ENCODE assay signal across 24 mouse cellular contexts in genomic region chr19:45610823-45611222, GRCm38 (mm10). TPM values are rescaled to one million over a fixed set of nuclear protein-coding genes. Genes with fewer than 3 reads are reported as not detected.
DNase-seq lines count a peak whose midpoint lies in the region; ATAC-seq and TF ChIP-seq lines count a peak whose summit lies in the region.
"Had no signal": no experiment of that assay in that cellular context is flagged by ENCODE, and none has a peak within 500 bp of the region (broad histone marks: within the 10 kb centered on the region; RNA-seq: fewer than 3 reads in every experiment).

No protein-coding gene starts in this region.

- 84% methylated on average over 5 of the region's 5 CpGs for WGBS in midbrain, postnatal 0 days
- WGBS in midbrain, embryonic 10.5 days: 85% methylated on average over 5 of the region's 5 CpGs
- WGBS in cerebellum, adult 2 months: 14% methylated on average over 5 of the region's 5 CpGs
- 83% methylated on average over 5 of the region's 5 CpGs for WGBS in forebrain, embryonic 15.5 days

- H3K36me3 ChIP-seq in midbrain, postnatal 0 days (ENCODE audit: insufficient read depth, low read length): peaks cover 3% of the 10 kb centered on the region
- H3K36me3 ChIP-seq in midbrain, embryonic 10.5 days: no peaks in the 10 kb centered on the region
- no peaks in the 10 kb centered on the region for H3K36me3 ChIP-seq in forebrain, embryonic 15.5 days
- H3K36me3 ChIP-seq: heart, embryonic 15.5 days; limb, embryonic 12.5 days; lung, embryonic 15.5 days; midbrain, embryonic 13.5 days; neural tube, embryonic 15.5 days; stomach, embryonic 15.5 days had no signal

- peaks cover 7% of the 10 kb centered on the region for H3K4me1 ChIP-seq in midbrain, postnatal 0 days (ENCODE audit: insufficient read depth, low read length)
- H3K4me1 ChIP-seq in midbrain, embryonic 10.5 days: peaks cover 46% of the 10 kb centered on the region
- H3K4me1 ChIP-seq in cerebellum, adult 2 months (ENCODE audit: control insufficient read depth, insufficient read depth, low read length): peaks cover 19% of the 10 kb centered on the region
- H3K4me1 ChIP-seq in forebrain, embryonic 15.5 days: peaks cover 32% of the 10 kb centered on the region

- H3K9me3 ChIP-seq in midbrain, postnatal 0 days (ENCODE audit: low read length): no peaks in the 10 kb centered on the region
- H3K9me3 ChIP-seq in midbrain, embryonic 10.5 days (replicated peaks): no peaks in the 10 kb centered on the region
- H3K9me3 ChIP-seq in forebrain, embryonic 15.5 days: no peaks in the 10 kb centered on the region
- H3K9me3 ChIP-seq: forebrain, embryonic 13.5 days; heart, embryonic 15.5 days; limb, embryonic 12.5 days; lung, embryonic 15.5 days; megakaryocyte, embryonic 14.5 days; midbrain, embryonic 13.5 days; neural tube, embryonic 15.5 days; stomach, embryonic 15.5 days had no signal

- intact Hi-C loops in left cerebral cortex, adult 2 months (cut with DNase I): no loop called here

- no peak overlapping the region for H3K4me2 ChIP-seq in midbrain, postnatal 0 days (ENCODE audit: low read depth, low read length, poor library complexity, severe bottlenecking)
- no peak overlapping the region for H3K4me2 ChIP-seq in forebrain, embryonic 15.5 days (replicated peaks)
- H3K4me2 ChIP-seq: forebrain, embryonic 13.5 days; heart, embryonic 15.5 days; limb, embryonic 12.5 days; lung, embryonic 15.5 days; midbrain, embryonic 13.5 days; neural tube, embryonic 15.5 days; stomach, embryonic 15.5 days had no signal

- H3K27ac ChIP-seq in midbrain, postnatal 0 days (ENCODE audit: low read depth, low read length): no peak overlapping the region
- H3K27ac ChIP-seq in midbrain, embryonic 10.5 days (replicated peaks): no peak overlapping the region
- no peak overlapping the region for H3K27ac ChIP-seq in cerebellum, adult 2 months (ENCODE audit: insufficient read depth, low read length)
- no peak overlapping the region for H3K27ac ChIP-seq in forebrain, embryonic 15.5 days (replicated peaks)
- H3K27ac ChIP-seq in left cerebral cortex, adult 2 months: no peak overlapping the region
- H3K27ac ChIP-seq: forebrain, embryonic 13.5 days; heart, embryonic 15.5 days; kidney, postnatal 0 days; limb, embryonic 12.5 days; lung, embryonic 15.5 days; midbrain, embryonic 13.5 days; neural tube, embryonic 15.5 days; stomach, embryonic 15.5 days had no signal

- H3K9ac ChIP-seq in midbrain, postnatal 0 days (replicated peaks; ENCODE audit: low read length, poor library complexity, severe bottlenecking): no peak overlapping the region
- H3K9ac ChIP-seq in forebrain, embryonic 15.5 days (replicated peaks): no peak overlapping the region
- H3K9ac ChIP-seq: forebrain, embryonic 13.5 days; heart, embryonic 15.5 days; limb, embryonic 12.5 days; lung, embryonic 15.5 days; midbrain, embryonic 13.5 days; neural tube, embryonic 15.5 days; stomach, embryonic 15.5 days had no signal

- TF ChIP-seq CTCF in midbrain, postnatal 0 days (IDR thresholded peaks at IDR 0.05): no peak
- no peak for TF ChIP-seq CTCF in cerebellum, adult 2 months (IDR thresholded peaks at IDR 0.05; ENCODE audit: borderline replicate concordance, insufficient read depth, low read depth, low read length)
- TF ChIP-seq CTCF in left cerebral cortex, adult 2 months (IDR thresholded peaks at IDR 0.05): no peak

- no peak for TF ChIP-seq POLR2A in cerebellum, adult 2 months (IDR thresholded peaks at IDR 0.05; ENCODE audit: borderline replicate concordance, insufficient read depth, low read length)

- peak; percentile 33 for DNase-seq in midbrain, postnatal 0 days (ENCODE audit: low spot score)
- DNase-seq in midbrain, embryonic 10.5 days (ENCODE audit: low spot score): no peak
- DNase-seq in cerebellum, adult 2 months: peak; percentile 39 to 65
- peak; percentile 44 to 49 for DNase-seq in cerebellum, postnatal 14 days
- DNase-seq in heart, adult 9 months (ENCODE audit: low spot score in 2 of 2): no peak
- no peak for DNase-seq in left cerebral cortex, adult 2 months (ENCODE audit: extremely low spot score in 1 of 2, low spot score in 2 of 2)
- DNase-seq: adrenal gland, postnatal 36 days; kidney, adult 8-10 months; kidney, postnatal 4 days; lung, postnatal 36 days; right cerebral cortex, postnatal 25 days; thymus, postnatal 14 days had no signal

- no peak for ATAC-seq in midbrain, postnatal 0 days (ENCODE audit: low FRiP score)
- ATAC-seq in forebrain, embryonic 15.5 days (replicated peaks): no peak
- ATAC-seq: CD4-positive, CD25-positive, alpha-beta regulatory T cell, adult 4 months; forebrain, embryonic 13.5 days; intestine, embryonic 16.5 days; midbrain, embryonic 13.5 days had no signal

- no peaks in the 10 kb centered on the region for H3K27me3 ChIP-seq in midbrain, postnatal 0 days (ENCODE audit: insufficient read depth, low read length)
- H3K27me3 ChIP-seq in midbrain, embryonic 10.5 days (ENCODE audit: low read depth, poor library complexity, severe bottlenecking): peaks cover 93% of the 10 kb centered on the region
- no peaks in the 10 kb centered on the region for H3K27me3 ChIP-seq in cerebellum, adult 2 months (ENCODE audit: control insufficient read depth, insufficient read depth, low read length)
- peaks cover 19% of the 10 kb centered on the region; the same call in 1 of the 2 replicates for H3K27me3 ChIP-seq in forebrain, embryonic 15.5 days
- H3K27me3 ChIP-seq: heart, embryonic 15.5 days; lung, embryonic 15.5 days; megakaryocyte, embryonic 14.5 days; neural tube, embryonic 15.5 days; stomach, embryonic 15.5 days had no signal

- H3K4me3 ChIP-seq in midbrain, postnatal 0 days (ENCODE audit: low read depth, low read length): no peak overlapping the region
- H3K4me3 ChIP-seq in midbrain, embryonic 10.5 days: no peak overlapping the region
- H3K4me3 ChIP-seq in cerebellum, adult 2 months (replicated peaks; ENCODE audit: insufficient read depth, low read depth, low read length): no peak overlapping the region
- H3K4me3 ChIP-seq in forebrain, embryonic 15.5 days: no peak overlapping the region
- no peak overlapping the region for H3K4me3 ChIP-seq in left cerebral cortex, adult 2 months
- H3K4me3 ChIP-seq: forebrain, embryonic 13.5 days; heart, embryonic 15.5 days; limb, embryonic 12.5 days; lung, embryonic 15.5 days; megakaryocyte, embryonic 14.5 days; midbrain, embryonic 13.5 days; neural tube, embryonic 15.5 days; stomach, embryonic 15.5 days had no signal

RNA-seq across cellular contexts. Expression of gene Fbxw4, which starts 49.3 kb away (rescaled TPM):
- 30.9 and 41.8 TPM in 2 replicates for total RNA-seq in midbrain, postnatal 0 days (2014; rRNA removed)
- 5.6 and 6.0 TPM in 2 replicates for polyA plus RNA-seq in midbrain, postnatal 0 days (2015; fragmentation: Nextera tagmentation; extraction: Ambion mirVana)
- 3.3 and 3.9 TPM in 2 replicates for polyA plus RNA-seq in midbrain, embryonic 10.5 days (2016; fragmentation: Nextera tagmentation; extraction: Ambion mirVana)
- 43.7 and 44.8 TPM in 2 replicates for polyA plus RNA-seq in cerebellum, adult 2 months (2012; rRNA removed)
- polyA plus RNA-seq in forebrain, embryonic 15.5 days (2015; fragmentation: Nextera tagmentation; extraction: Ambion mirVana): 5.0 and 5.4 TPM in 2 replicates
- 10 to 100 TPM; 41.2 to 41.7 TPM for total RNA-seq in left cerebral cortex, adult 2 months (2021)

RNA-seq across cellular contexts. Expression of gene Gm17018, which starts 50.4 kb away (rescaled TPM):
- total RNA-seq in midbrain, postnatal 0 days (2014; rRNA removed): 15.7 and 20.9 TPM in 2 replicates
- 83.7 and 84.4 TPM in 2 replicates for polyA plus RNA-seq in midbrain, postnatal 0 days (2015; fragmentation: Nextera tagmentation; extraction: Ambion mirVana)
- polyA plus RNA-seq in midbrain, embryonic 10.5 days (2016; fragmentation: Nextera tagmentation; extraction: Ambion mirVana): 47.2 and 47.9 TPM in 2 replicates
- 44.6 and 56.7 TPM in 2 replicates for polyA plus RNA-seq in cerebellum, adult 2 months (2012; rRNA removed)
- polyA plus RNA-seq in forebrain, embryonic 15.5 days (2015; fragmentation: Nextera tagmentation; extraction: Ambion mirVana): 43.4 and 46.9 TPM in 2 replicates
- total RNA-seq in left cerebral cortex, adult 2 months (2021): 10 to 100 TPM; 76.2 to 79.1 TPM

RNA-seq across cellular contexts. Expression of gene Poll, which starts 50.5 kb away (rescaled TPM):
- total RNA-seq in midbrain, postnatal 0 days (2014; rRNA removed): 9.9 and 12.1 TPM in 2 replicates
- 8.9 and 10.4 TPM in 2 replicates for polyA plus RNA-seq in midbrain, postnatal 0 days (2015; fragmentation: Nextera tagmentation; extraction: Ambion mirVana)
- 22.3 and 23.0 TPM in 2 replicates for polyA plus RNA-seq in midbrain, embryonic 10.5 days (2016; fragmentation: Nextera tagmentation; extraction: Ambion mirVana)
- 14.5 and 14.6 TPM in 2 replicates for polyA plus RNA-seq in cerebellum, adult 2 months (2012; rRNA removed)
- 14.6 and 15.5 TPM in 2 replicates for polyA plus RNA-seq in forebrain, embryonic 15.5 days (2015; fragmentation: Nextera tagmentation; extraction: Ambion mirVana)
- 10 to 100 TPM in 1 of 2 experiments, 1 to 10 TPM in 1; 9.7 to 10.3 TPM for total RNA-seq in left cerebral cortex, adult 2 months (2021)

Comparison
In these comparisons a context has a peak if more than half of its experiments do, and no peak if none do; other contexts are left out.
1. DNase-seq: peak in midbrain, postnatal 0 days (single experiment), cerebellum, adult 2 months (2 of 2) and cerebellum, postnatal 14 days (2 of 2); none in midbrain, embryonic 10.5 days (single experiment), heart, adult 9 months (0 of 2) and left cerebral cortex, adult 2 months (0 of 2).